Mouse (Mus musculus) C2C12 (cell line): Measurements from ENCODE around the gene Gm5089. TPM values are rescaled to one million over a fixed set of nuclear protein-coding genes. Genes with fewer than 3 reads are reported as not detected.
"Not testable (repeated sequence)": the region's sequence is repeated elsewhere in the genome, so short reads cannot be mapped to it uniquely, and the experiment has no call there.

Experiments
- H3K27me3 ChIP-seq: one replicate; pipeline ENCODE4 v1.6.1; 2011; ENCODE audit not compliant: control insufficient read depth, insufficient read depth, insufficient read length
- H3K36me3 ChIP-seq: one replicate; pipeline ENCODE4 v1.6.1; 2011; ENCODE audit not compliant: control insufficient read depth, insufficient read depth
- H3K4me3 ChIP-seq: one replicate; pipeline ENCODE4 v1.5.1; 2011; ENCODE audit warnings: mild to moderate bottlenecking, control low read depth; ENCODE audit not compliant: poor library complexity, insufficient read depth, severe bottlenecking
- H3K79me2 ChIP-seq: one replicate; pipeline ENCODE4 v1.6.1; 2011; ENCODE audit not compliant: control insufficient read depth, insufficient read depth
- H3K79me3 ChIP-seq: one replicate; pipeline ENCODE4 v1.6.1; 2011; ENCODE audit warnings: low read depth, control low read depth
- H3ac ChIP-seq: one replicate; pipeline ENCODE3; 2011; ENCODE audit warnings: low read depth; ENCODE audit not compliant: control insufficient read depth, insufficient read length
- CEBPB ChIP-seq: IDR thresholded peaks from one replicate; pipeline ENCODE4 v1.6.1; 2011; ENCODE audit warnings: low read depth, mild to moderate bottlenecking, control low read depth, moderate library complexity
- CTCF ChIP-seq: IDR thresholded peaks from one replicate; pipeline ENCODE4 v1.5.1; 2011; ENCODE audit not compliant: control insufficient read depth, insufficient read depth, insufficient read length
- FOSL1 ChIP-seq: IDR thresholded peaks from one replicate; pipeline ENCODE4 v1.8.0; 2011; ENCODE audit warnings: mild to moderate bottlenecking, low read length; ENCODE audit not compliant: poor library complexity, insufficient read depth, severe bottlenecking
- MAX ChIP-seq: IDR thresholded peaks from one replicate; pipeline ENCODE4 v1.6.1; 2011; ENCODE audit warnings: mild to moderate bottlenecking, control low read depth
- MYOD1 ChIP-seq: IDR thresholded peaks from one replicate; pipeline ENCODE4 v1.6.1; 2011; ENCODE audit warnings: low read depth; ENCODE audit not compliant: control insufficient read depth, insufficient read length
- MYOG ChIP-seq: IDR thresholded peaks from one replicate; pipeline ENCODE4 v1.6.1; 2011; ENCODE audit not compliant: control insufficient read depth, insufficient read length; ENCODE audit errors: extremely low read depth
- USF1 ChIP-seq: IDR thresholded peaks from one replicate; pipeline ENCODE4 v1.6.1; 2011; ENCODE audit warnings: low read depth, mild to moderate bottlenecking, control low read depth, moderate library complexity
- polyA plus RNA-seq: library from polyadenylated mRNA; unstranded; fragments of >200 nt; fragmentation: generic; extraction: Trizol; gene quantifications from one replicate; pipeline ENCODE4 v1.2.1, GENCODE M21; 2012; ENCODE audit warnings: missing spikeins

Gm5089 gene
- polyA plus RNA-seq, 1 experiment = not detected

GRCm38 (mm10) chr14:122462689-122463079 is 11.8 kb upstream of the Gm5089 start:
- Histone ChIP-seq H3K27me3 (peaks cover 4% of the 10 kb centered on the region), H3K4me3 (no peak overlapping the region), H3ac (no peak overlapping the region), H3K79me3 (no peaks in the 10 kb centered on the region), H3K79me2 (no peaks in the 10 kb centered on the region), H3K36me3 (no peaks in the 10 kb centered on the region)
- TF ChIP-seq MAX (no peak), USF1 (no peak), CTCF (no peak), MYOD1 (no peak), FOSL1 (no peak), CEBPB (no peak), MYOG (no peak)

DNA sequence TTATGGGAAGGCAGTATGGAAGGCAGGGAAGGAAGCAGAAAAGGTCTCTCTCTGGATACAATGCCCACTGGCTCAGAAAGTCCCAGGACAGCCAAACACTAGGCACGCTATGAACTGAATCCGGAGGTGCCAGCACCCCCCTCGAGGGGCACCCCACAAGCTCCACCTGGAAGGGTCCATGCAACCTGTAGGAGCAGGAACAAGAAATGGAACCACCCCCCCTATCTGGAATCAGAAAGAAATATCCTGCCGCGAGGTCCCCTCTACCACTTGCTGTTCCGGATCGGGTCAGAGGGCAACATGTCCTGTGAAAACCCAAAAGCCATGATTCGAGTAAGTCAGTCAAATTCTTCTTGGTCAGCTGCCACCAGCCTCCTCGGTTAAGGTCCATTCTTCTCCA is 11.1 kb upstream of the Gm5089 start:
- Histone ChIP-seq H3K27me3 (peaks cover 4% of the 10 kb centered on the region), H3ac (no peak overlapping the region), H3K4me3 (no peak overlapping the region), H3K79me2 (no peaks in the 10 kb centered on the region), H3K36me3 (no peaks in the 10 kb centered on the region), H3K79me3 (no peaks in the 10 kb centered on the region)
- no peak for TF ChIP-seq USF1
- no peak for TF ChIP-seq CEBPB
- no peak for TF ChIP-seq CTCF
- TF ChIP-seq MYOD1 = no peak
- TF ChIP-seq MAX = no peak
- TF ChIP-seq FOSL1 = no peak

DNA sequence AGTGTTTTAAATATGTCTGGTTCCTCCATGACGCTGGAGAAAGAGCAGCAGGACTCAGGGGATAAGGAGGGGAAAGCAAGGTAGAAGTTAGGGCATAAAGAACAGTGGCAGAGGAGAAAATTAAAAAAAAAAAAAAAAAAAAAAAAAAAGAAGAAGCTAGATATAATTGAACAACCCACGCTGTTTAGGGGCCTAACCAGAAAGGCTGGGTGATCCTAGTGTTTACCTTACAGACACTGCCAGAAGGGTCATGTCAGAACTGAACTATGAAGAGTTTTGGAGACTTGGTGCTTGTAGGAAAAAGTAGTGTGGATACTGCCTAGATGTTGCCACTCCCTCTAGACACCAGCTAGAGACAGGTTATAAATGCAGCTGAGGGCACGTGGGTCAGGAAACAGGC is 10.6 kb upstream of the Gm5089 start:
- TF ChIP-seq MAX (no peak), CEBPB (no peak)
- Histone ChIP-seq H3K79me2 (no peaks in the 10 kb centered on the region), H3K4me3 (no peak overlapping the region), H3K36me3 (no peaks in the 10 kb centered on the region), H3K27me3 (peaks cover 4% of the 10 kb centered on the region), H3ac (no peak overlapping the region), H3K79me3 (no peaks in the 10 kb centered on the region)

- Histone ChIP-seq H3K79me2 (no peaks in the 10 kb centered on the region), H3K27me3 (no peaks in the 10 kb centered on the region), H3K4me3 (no peak overlapping the region), H3ac (no peak overlapping the region), H3K36me3 (no peaks in the 10 kb centered on the region), H3K79me3 (no peaks in the 10 kb centered on the region)
- TF ChIP-seq CEBPB (no peak), FOSL1 (no peak), MYOD1 (no peak), USF1 (no peak), MYOG (no peak), CTCF (no peak), MAX (no peak)
Observed at GRCm38 (mm10) chr14:122460226-122460625, 9.3 kb upstream of the Gm5089 start.

DNA sequence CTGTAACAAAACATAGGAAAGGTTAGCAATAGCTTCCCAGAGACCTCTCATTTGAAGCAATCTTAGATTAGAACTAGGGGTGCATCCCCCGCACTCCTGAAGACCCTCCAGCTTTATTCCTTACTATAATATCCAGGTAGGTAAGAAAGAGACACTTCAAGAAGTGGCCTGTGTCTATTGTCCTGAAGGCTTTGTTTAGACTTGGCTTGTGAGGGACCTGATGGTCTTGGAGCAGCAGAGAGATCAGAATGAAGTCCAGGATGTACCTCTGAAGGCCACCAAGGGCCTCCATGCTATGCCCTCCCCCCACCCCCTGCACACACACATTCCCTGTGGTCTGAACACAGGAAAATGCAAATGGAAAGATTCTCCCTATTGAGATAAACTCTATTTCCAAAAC is 8.9 kb upstream of the Gm5089 start:
- Histone ChIP-seq H3K27me3 (no peaks in the 10 kb centered on the region), H3K79me3 (no peaks in the 10 kb centered on the region), H3ac (no peak overlapping the region), H3K79me2 (no peaks in the 10 kb centered on the region), H3K36me3 (no peaks in the 10 kb centered on the region), H3K4me3 (no peak overlapping the region)
- TF ChIP-seq USF1 (no peak), MYOD1 (no peak), FOSL1 (no peak), CEBPB (no peak), CTCF (no peak), MYOG (no peak), MAX (no peak)

DNA sequence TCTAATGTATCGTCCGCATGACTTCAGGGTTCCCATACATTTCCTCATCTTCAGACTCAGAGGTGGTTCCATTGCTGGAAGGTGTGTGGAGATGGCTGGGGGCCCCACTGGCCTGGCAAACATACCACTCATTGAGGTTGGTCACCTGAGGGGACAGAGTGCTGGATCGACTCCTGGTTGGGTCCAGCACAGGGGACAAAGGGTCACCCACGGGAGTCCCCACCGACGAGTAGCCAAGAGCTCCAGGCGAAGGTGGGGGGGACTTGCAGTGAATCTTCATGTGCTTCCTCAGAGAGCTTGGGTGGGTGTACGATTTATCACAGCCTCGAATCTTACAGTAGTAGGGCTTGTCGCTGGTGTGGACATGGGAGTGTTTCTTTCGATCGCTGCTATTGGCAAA is 8.4 kb upstream of the Gm5089 start:
- H3K4me3 ChIP-seq, H3K27me3 ChIP-seq, H3K79me2 ChIP-seq, H3K79me3 ChIP-seq, H3ac ChIP-seq, H3K36me3 ChIP-seq: not testable (repeated sequence)
